Mouse (Mus musculus): ENCODE data around the gene Sept10.

DNA sequence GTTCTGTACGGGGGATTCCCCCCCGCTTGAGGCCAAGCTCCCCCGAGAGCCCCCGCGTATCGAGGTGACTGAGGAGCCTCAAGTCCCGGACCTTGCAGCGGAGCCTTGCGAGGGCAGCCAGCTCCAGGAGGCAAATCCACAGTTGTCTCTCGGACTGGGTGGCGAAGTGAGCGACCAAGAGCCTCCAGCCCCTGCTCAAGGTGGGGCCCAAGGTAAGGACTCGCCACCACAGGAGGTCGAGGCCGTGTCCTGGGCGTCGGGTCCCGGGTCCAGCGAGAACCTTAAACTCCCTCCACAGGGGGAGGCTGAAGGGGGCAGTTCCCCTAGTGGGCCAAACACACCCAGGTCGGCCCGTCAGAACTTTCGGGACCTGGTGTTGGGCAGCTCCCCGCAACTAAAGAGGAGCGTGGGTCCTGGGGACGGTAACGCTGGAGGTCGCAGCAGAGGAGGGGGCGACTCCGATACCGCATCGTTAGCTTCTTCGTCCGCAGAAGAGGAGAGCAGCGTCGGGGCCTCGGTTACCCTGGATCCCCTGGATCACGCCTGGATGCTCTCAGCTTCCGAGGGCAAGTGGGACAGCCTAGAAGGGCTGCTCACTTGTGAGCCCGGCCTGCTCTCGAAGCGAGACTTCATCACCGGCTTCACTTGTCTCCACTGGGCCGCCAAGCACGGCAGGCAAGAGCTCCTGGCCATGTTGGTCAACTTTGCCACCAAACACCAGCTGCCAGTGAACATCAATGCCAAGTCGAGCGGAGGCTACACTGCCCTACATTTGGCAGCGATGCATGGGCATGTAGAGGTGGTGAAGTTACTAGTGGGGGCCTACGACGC, 839 bp upstream of the Sept10 start:
- TF ChIP-seq CTCF (IDR thresholded peaks at IDR 0.05; ENCODE audit: insufficient read depth, low read length) (no peak), POLR2A (IDR thresholded peaks at IDR 0.05; ENCODE audit: borderline replicate concordance, extremely low read depth, low read depth, low read length) (no peak)

Data from lung, adult 2 months (tissue).